Mouse (Mus musculus): Measurements from ENCODE around the gene Gzmd.

Gene Gzmd

GRCm38 (mm10) chr14:56082016-56082415 is 50.4 kb downstream of the Gzmd start:
- DNase-seq (ENCODE audit: low read depth, low spot score), result no peak
